Mouse (Mus musculus): ENCODE measurements around the gene Lrrc26.

Lrrc26 gene

GRCm38 (mm10) chr2:25298046-25298445 lies 8.3 kb downstream of the Lrrc26 start:
- DNase-seq, result peak in 1 of 2 experiments; percentile 56

GRCm38 (mm10) chr2:25303452-25303851 lies 13.7 kb downstream of the Lrrc26 start:
- peak; percentile 59 to 63 for DNase-seq

DNA sequence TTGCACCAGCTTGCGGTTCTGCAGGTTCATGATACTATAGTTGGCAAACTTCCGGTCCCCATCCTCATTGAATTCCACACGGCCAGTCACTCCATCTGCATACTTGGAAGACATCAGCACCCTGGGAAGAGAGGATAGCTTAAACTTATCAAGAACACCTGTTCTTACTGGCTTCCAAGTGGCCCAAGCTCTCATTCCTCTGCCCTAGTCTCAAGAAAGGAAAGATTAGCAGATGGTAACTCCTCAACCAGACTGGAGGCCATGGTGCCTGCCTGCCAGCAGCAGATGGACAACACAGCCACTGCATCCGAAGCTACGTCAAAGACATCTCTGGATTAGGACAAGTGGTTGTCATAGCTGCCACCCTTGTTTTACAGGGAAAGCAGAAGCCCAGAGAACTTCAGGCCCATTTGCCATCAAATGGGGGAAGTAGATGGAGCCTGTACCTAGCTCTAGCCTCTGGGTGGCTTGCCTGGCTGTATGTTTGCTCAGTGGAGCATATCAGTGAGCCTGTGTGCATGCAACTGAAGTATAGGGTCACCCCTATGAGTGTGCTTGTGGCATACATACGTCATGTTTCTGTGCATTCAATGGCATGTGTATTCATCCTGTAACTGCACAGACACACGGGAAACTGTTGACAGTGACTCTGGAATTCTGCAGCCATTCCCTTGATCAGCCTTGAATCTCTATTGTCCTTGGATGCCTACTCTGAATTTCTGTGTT lies 14.4 kb downstream of the Lrrc26 start:
- peak; percentile 84 to 90 for DNase-seq

- DNase-seq, result peak; percentile 63 to 64
Measured at GRCm38 (mm10) chr2:25304657-25305541, 15.2 kb downstream of the Lrrc26 start.

DNA sequence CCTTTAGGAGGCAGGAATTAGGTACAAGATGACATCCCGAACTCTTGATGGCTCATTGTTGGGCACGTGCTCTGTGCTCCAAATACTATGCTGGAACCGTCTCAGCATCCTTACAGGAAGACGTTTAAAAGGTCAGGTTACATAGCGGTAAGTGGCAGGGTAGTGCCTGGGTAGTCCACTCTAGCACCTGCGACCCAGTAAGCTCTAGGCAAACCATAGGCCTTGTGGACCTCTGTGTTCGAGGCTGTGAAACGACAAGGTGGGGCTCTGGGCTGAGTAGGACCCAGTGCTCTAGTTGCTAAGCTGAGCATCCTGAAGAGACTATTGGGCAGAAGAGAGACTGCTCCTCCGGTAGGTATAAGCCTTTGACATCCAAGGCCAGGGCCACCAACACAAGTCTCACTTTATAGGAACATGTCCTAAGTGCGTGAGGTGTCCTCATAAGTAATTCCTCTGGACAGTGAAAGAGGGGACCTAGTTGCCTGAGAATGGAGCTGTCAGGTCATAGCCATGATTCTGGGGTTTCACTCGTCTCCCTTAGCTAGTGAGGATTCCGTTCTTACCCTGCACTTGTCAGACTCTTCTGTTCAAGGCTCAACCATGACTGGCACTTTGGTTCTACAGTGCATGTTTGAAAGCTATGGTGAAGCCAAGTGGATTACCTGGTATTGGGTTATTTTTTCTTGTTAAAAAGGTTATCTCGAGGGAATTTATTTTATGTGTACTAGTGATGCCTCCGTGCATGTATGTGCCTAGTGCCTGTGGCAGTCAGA lies 16.1 kb downstream of the Lrrc26 start:
- DNase-seq, result peak in 1 of 2 experiments; percentile 25

DNA sequence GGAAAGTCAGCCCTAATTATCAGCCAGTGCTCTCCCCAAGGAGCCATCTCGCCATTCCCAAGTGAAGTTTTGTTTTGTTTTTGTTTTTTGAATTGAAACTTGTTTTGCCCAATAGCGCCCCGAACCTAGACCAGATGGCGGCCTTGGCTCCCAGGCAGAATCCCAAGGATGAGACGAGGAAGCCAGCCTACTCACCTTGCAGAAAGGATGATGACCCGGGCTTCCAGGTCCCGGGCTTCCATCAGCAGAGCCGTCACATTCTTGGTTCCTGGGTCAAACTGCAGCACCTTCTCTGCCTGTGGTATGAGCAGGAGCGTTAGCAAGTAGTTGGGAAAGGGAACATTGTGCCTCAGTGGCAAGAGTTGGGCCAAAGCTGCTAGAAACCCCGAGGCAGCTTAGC lies 20.5 kb downstream of the Lrrc26 start:
- peak; percentile 32 to 45 for DNase-seq

GRCm38 (mm10) chr2:25310969-25311368 lies 21.3 kb downstream of the Lrrc26 start:
- DNase-seq, result peak; percentile 55 to 56

DNA sequence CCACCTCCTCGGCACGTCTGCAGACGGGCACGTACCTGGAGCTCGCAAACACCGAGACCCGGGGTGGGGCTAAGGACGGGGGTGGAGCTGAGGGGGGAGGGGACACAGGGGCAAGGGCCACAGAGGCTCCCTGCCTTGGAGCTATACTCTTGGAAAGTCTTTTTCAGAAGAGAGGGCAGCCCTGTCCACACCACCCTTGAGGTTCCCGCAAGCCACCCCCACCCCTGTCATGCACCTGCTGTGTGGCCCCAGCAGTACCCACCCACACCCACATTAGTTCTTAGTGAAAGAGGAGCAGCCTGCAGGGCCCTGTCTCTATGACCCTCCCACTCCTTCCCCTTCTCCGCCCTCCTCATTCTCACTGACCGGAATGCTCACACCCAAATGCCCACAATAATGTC lies 21.8 kb downstream of the Lrrc26 start:
- DNase-seq, result no peak

GRCm38 (mm10) chr2:25318119-25318966 lies 28.6 kb downstream of the Lrrc26 start:
- peak; percentile 73 to 75 for DNase-seq

DNA sequence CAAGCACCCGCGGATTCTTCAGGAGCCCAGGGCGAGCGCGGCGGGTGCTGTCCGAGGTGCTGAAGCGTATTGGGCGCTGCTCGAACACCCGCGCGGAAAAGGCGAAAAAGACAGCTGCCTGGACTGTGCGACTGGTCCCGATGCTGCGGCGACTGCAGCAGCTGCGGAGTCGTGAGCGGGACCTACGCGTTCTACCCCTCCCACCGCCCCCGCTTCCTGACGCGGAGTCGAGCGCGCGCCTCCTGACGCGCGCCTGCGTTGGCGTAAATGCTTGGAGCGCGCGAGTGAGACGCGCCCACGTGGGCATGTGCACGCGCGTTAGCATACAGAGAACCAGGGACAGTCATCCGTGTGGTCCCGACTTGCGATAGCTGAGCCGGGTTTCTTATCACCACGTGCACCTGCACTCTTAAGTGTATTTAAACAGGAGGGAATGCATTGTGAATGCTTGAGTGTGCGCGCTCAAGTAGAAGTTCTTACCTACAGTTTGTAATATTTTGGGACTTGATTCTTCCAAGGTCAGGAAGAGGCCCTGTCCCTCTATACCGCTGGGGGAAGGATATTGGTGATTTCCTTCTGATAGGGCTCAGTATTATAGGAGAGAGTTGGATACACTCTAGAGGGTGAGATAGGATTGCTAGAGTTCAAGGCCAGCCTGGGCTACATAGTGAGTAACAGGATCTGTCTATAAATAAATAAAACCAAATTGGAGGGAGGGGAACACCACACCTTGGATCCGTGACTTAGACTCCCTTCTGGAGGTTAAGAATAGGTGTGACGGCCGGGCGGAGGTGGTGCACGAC lies 29.5 kb downstream of the Lrrc26 start, which contains the start of gene Grin1:
Gene Grin1 (minus strand): TSS at position 217 of the 803 bp plus-strand sequence.
- peak; percentile 92 to 93 for DNase-seq

GRCm38 (mm10) chr2:25320084-25320483 lies 30.4 kb downstream of the Lrrc26 start:
- DNase-seq, result no peak

DNA sequence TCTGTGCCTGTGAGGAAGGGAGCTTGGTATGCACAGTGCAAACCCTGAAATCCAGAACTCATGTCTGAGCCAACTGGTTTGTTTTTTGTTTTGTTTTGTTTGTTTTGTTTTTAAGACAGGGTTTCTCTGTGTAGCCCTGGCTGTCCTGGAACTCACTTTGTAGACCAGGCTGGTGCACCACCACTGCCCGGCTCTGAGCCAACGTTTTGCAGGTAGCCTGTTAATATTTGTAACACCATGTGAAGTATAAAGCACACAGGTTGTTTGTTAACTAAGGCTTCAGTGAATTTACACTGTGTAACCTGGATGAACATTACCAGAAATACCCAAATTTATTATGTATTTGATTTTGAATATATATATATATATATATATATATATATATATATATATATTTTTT lies 36.3 kb downstream of the Lrrc26 start:
- DNase-seq, result no peak

GRCm38 (mm10) chr2:25328440-25328839 lies 38.7 kb downstream of the Lrrc26 start:
- peak; percentile 82 to 88 for DNase-seq

DNA sequence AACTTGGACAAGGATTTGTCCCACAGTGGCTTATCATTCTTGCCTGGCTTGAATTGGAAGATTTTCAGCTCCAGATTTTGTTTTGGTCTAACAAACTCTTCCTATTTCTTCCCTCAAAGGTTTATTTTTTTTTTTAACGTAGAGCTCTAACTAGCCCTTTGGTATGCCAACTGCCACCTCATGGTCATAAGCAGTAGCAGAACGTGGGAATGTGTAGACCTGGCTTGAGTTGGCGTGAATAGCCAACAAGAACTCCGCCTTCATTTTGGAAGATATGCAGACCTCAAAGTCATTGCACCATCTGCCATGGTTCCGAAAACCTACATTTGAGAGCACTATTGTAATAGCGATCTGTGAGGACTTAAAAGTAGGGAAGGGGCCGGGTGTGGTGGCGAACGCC lies 41.8 kb downstream of the Lrrc26 start:
- peak in 1 of 2 experiments; percentile 49 for DNase-seq

- peak; percentile 99 to 100 for DNase-seq
Measured at GRCm38 (mm10) chr2:25332286-25333160, 42.8 kb downstream of the Lrrc26 start, which contains the start of gene Man1b1. Man1b1 (plus strand) TSS chr2:25332338.

GRCm38 (mm10) chr2:25333569-25333968 lies 43.9 kb downstream of the Lrrc26 start:
- DNase-seq, result no peak

DNA sequence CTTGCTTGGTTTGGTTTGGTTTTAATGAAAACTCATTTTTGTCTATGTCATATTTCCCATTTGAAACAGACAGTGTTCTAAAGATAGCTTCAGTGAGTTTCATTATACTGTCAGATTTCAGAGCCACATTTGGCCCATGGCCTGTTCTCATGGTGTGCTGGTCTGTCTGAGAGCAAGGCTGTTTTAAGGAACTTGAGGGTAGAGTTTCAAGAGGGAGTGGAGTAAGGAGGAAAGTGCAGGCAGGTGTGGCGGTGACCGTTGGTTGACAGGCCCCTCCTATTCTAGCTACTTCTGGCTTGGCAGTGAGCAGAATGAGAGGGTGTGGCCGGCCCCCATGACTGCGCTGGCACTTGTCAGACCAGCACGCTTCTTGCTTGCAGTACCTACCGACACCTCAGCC lies 48.6 kb downstream of the Lrrc26 start:
- DNase-seq, result no peak

All from cerebellum, postnatal 10 days (tissue).